Mouse (Mus musculus) cortical plate, adult 2 months (tissue): ENCODE data around the gene Ppp2r3d.

Experiments
- CTCF ChIP-seq: fragments of 200-500 bp; IDR thresholded peaks from 2 replicates; pipeline ENCODE4 v1.5.1; 2011; ENCODE audit warnings: mild to moderate bottlenecking, control low read depth, low read length; ENCODE audit not compliant: insufficient read depth; ENCODE audit errors: extremely low read depth
- POLR2A ChIP-seq: fragments of 200-500 bp; IDR thresholded peaks from 2 replicates; pipeline ENCODE4 v1.6.1; 2011; ENCODE audit warnings: mild to moderate bottlenecking, low read length, control low read depth; ENCODE audit not compliant: insufficient read depth; ENCODE audit errors: extremely low read depth

DNA sequence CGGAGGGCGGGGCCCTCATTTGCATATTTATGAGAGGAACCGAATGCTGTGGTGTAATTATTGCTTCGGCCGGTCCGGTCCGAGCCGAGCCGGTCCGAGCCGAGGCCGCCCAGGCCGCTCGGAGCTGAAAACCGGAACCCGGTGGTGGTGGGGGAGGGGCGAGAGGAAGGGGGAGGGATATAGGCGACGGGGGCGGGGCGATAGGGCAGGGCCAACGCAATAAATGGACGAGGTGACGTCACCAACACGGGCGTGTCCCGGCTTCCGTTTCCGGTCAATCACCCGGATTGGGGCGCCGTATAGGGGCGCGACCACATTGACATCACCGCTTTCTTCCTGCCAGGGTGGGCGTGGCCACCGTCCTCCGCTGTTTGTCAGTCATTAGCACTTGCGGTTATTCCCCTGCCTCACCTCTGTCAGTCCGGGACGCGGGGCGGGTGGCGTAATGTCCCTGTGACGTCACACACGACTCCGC, 51.2 kb downstream of the Ppp2r3d start:
- peak; percentile 53; the same call in 1 of the 2 replicates for TF ChIP-seq POLR2A
- TF ChIP-seq CTCF: no peak
